Mouse (Mus musculus) cortical plate, adult 2 months (tissue): Measurements from ENCODE around the gene Hist2h2aa1.
"Not testable (repeated sequence)": the region's sequence is repeated elsewhere in the genome, so short reads cannot be mapped to it uniquely, and the experiment has no call there.

Source experiments
- CTCF ChIP-seq: fragments of 200-500 bp; IDR thresholded peaks from 2 replicates; pipeline ENCODE4 v1.5.1; 2011; ENCODE audit warnings: mild to moderate bottlenecking, control low read depth, low read length; ENCODE audit not compliant: insufficient read depth; ENCODE audit errors: extremely low read depth
- POLR2A ChIP-seq: fragments of 200-500 bp; IDR thresholded peaks from 2 replicates; pipeline ENCODE4 v1.6.1; 2011; ENCODE audit warnings: mild to moderate bottlenecking, low read length, control low read depth; ENCODE audit not compliant: insufficient read depth; ENCODE audit errors: extremely low read depth

DNA sequence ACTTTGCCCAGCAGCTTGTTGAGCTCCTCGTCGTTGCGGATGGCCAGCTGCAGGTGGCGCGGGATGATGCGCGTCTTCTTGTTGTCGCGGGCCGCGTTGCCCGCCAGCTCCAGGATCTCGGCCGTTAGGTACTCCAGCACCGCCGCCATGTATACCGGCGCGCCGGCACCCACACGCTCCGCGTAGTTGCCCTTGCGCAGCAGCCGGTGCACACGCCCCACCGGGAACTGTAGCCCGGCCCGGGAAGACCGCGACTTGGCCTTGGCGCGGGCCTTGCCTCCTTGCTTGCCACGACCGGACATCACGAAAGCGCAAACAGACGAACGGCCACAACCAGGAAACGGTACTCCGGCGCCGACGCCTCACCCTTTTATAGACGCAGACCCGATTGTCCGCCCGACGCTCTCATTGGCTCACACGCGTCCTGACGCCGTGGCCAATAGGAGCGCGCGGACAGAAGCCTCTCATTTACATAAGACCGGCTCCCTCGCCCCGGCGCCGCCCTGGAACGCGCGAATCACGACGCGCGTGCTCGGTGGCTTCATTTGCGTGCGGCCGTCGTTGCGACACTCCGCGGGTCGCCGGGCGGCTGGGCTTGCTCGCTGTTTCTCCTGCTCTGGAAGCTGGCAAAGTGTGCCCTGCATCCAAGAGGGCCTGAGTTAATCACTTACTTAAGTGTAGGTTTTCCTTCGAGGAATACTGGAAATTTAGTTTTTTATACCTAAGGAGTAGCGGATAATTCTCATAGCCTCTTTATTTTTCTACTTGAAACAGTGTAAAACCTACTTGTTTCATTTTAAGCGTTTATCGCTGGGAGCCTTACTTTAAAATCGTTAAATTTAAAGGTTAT lies 5.1 kb upstream of the Hist2h2aa1 start, which contains the start of gene Hist2h2aa2:
- not testable (repeated sequence) for TF ChIP-seq CTCF
- peak; percentile 51; the same call in 1 of the 2 replicates for TF ChIP-seq POLR2A
